Mouse (Mus musculus): ENCODE measurements around the gene Kbtbd12. TPM values are rescaled to one million over a fixed set of nuclear protein-coding genes. Genes with fewer than 3 reads are reported as not detected.

The Kbtbd12 gene
- total and polyA plus RNA-seq, 3 experiments = not detected

DNA sequence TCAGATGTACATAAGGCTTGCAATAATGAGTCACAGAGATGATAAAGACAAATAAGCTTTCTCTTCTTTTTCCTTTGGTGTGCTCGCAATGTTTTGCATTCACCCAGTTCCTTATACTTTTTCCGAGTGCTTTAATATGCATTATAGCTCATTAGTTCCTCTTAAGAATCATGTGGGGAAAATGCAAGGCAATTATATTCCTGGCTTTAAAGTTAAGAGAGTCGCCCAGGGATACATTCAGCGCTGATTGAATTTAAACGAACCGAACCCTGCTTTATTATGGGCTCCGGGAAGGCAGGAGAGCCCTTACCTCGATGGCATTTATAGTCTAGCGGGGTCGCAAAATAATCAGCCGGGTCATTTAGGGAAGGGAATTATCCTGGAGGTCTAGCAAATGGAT lies 10.8 kb downstream of the Kbtbd12 start:
- Histone ChIP-seq H3K4me3 (replicated peaks in 1 of 3; ENCODE audit: low read depth in 2 of 3, low read length in 2 of 3, poor library complexity in 1 of 3) (no peak overlapping the region), H3K27ac (ENCODE audit: insufficient read depth, low read depth) (no peak overlapping the region), H3K9me3 (replicated peaks; ENCODE audit: low read length) (peaks cover 5% of the 10 kb centered on the region), H3K36me3 (replicated peaks in 1 of 2; ENCODE audit: control insufficient read depth in 1 of 2, insufficient read depth in 1 of 2, low read length in 1 of 2) (no peaks in the 10 kb centered on the region), H3K4me1 (ENCODE audit: control insufficient read depth in 1 of 2, insufficient read depth in 2 of 2) (peaks cover 4 to 13% of the 10 kb centered on the region in 2 experiments; a peak in 2 of 4 replicates), H3K79me2 (replicated peaks; ENCODE audit: control insufficient read depth, extremely low read depth, insufficient read depth, poor library complexity, severe bottlenecking) (no peaks in the 10 kb centered on the region), H3K4me2 (ENCODE audit: insufficient read depth, low read depth, poor library complexity, severe bottlenecking) (no peak overlapping the region), H3K9ac (ENCODE audit: insufficient read depth, low read depth) (no peak overlapping the region), H3K27me3 (replicated peaks) (no peaks in the 10 kb centered on the region)
- dilution Hi-C loops (cut with MboI; ENCODE audit: extremely low pct_ligation_motif_present, extremely low pct_unique_long_range_greater_than_20kb, low sequenced_read_pairs) = no loop called here
- DNase-seq (ENCODE audit: extremely low read depth) = no peak
- TF ChIP-seq KAT2A (IDR thresholded peaks at IDR 0.05; ENCODE audit: insufficient replicate concordance, low read length) = no peak
- no peak for TF ChIP-seq MAZ (IDR thresholded peaks at IDR 0.05; ENCODE audit: low read depth, low read length)
- TF ChIP-seq MEF2A (IDR thresholded peaks at IDR 0.05; ENCODE audit: borderline replicate concordance, low read depth, low read length) = no peak
- TF ChIP-seq RAD21 (IDR thresholded peaks at IDR 0.05; ENCODE audit: low read depth, low read length) = no peak
- no peak for TF ChIP-seq ETS1 (conservative IDR thresholded peaks at IDR 0.05; ENCODE audit: low read depth, low read length)
- TF ChIP-seq NELFE (IDR thresholded peaks at IDR 0.05; ENCODE audit: low read depth, low read length) = no peak
- TF ChIP-seq MYC (IDR thresholded peaks at IDR 0.05; ENCODE audit: low read depth, low read length) = no peak
- TF ChIP-seq BHLHE40 (IDR thresholded peaks at IDR 0.05; ENCODE audit: low read depth, low read length) = no peak
- TF ChIP-seq USF1 (IDR thresholded peaks at IDR 0.05; ENCODE audit: low read depth, low read length) = no peak
- no peak for TF ChIP-seq ZMIZ1 (IDR thresholded peaks at IDR 0.05; ENCODE audit: low read depth, low read length)
- TF ChIP-seq UBTF (IDR thresholded peaks at IDR 0.05; ENCODE audit: low read depth, low read length) = no peak
- TF ChIP-seq MAFK (IDR thresholded peaks at IDR 0.05; ENCODE audit: insufficient replicate concordance, low read length) = no peak
- no peak for TF ChIP-seq JUND (conservative IDR thresholded peaks at IDR 0.05; ENCODE audit: low read depth, low read length)
- TF ChIP-seq ELF1 (IDR thresholded peaks at IDR 0.05; ENCODE audit: low read depth, low read length) = no peak
- TF ChIP-seq MXI1 (IDR thresholded peaks at IDR 0.05; ENCODE audit: low read depth, low read length) = no peak
- TF ChIP-seq EP300 (IDR thresholded peaks at IDR 0.05; ENCODE audit: low read length) = no peak
- TF ChIP-seq RCOR1 (conservative IDR thresholded peaks at IDR 0.05; ENCODE audit: low read depth, low read length) = no peak
- no peak for TF ChIP-seq TCF12 (IDR thresholded peaks at IDR 0.05; ENCODE audit: low read depth, low read length)
- in situ Hi-C loops (cut with MboI; ENCODE audit: low pct_ligation_motif_present, low pct_unique_long_range_greater_than_20kb, low sequenced_read_pairs) = no loop called here

DNA sequence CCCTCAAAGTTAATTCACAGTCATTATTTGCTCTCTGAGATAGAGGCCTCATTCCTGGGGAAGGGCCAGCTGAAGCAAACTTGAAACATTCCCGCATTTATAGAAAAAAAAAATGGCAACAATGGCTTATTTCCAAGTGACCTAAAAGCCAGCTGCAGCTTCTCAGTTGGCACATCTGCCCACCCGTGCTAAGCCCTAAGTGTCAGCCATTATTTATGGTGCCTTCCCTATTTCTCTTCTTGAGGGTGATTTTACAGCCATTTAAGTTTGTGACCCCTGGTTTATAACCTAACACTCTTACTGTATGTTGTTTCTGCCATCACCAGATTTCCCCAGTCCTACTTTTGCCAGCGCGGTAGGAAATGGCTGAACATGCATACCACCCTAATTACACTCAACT lies 11.3 kb downstream of the Kbtbd12 start:
- Histone ChIP-seq H3K9ac (ENCODE audit: insufficient read depth, low read depth) (no peak overlapping the region), H3K27ac (ENCODE audit: insufficient read depth, low read depth) (no peak overlapping the region), H3K79me2 (replicated peaks; ENCODE audit: control insufficient read depth, extremely low read depth, insufficient read depth, poor library complexity, severe bottlenecking) (no peaks in the 10 kb centered on the region), H3K27me3 (replicated peaks) (no peaks in the 10 kb centered on the region), H3K4me3 (replicated peaks in 1 of 3; ENCODE audit: low read depth in 2 of 3, low read length in 2 of 3, poor library complexity in 1 of 3) (no peak overlapping the region), H3K9me3 (replicated peaks; ENCODE audit: low read length) (peaks cover 5% of the 10 kb centered on the region), H3K36me3 (replicated peaks in 1 of 2; ENCODE audit: control insufficient read depth in 1 of 2, insufficient read depth in 1 of 2, low read length in 1 of 2) (no peaks in the 10 kb centered on the region), H3K4me1 (ENCODE audit: control insufficient read depth in 1 of 2, insufficient read depth in 2 of 2) (peaks cover 4 to 13% of the 10 kb centered on the region in 2 experiments; a peak in 2 of 4 replicates), H3K4me2 (ENCODE audit: insufficient read depth, low read depth, poor library complexity, severe bottlenecking) (no peak overlapping the region)
- dilution Hi-C loops (cut with MboI; ENCODE audit: extremely low pct_ligation_motif_present, extremely low pct_unique_long_range_greater_than_20kb, low sequenced_read_pairs) = no loop called here
- TF ChIP-seq BHLHE40 (IDR thresholded peaks at IDR 0.05; ENCODE audit: low read depth, low read length) (no peak), ZMIZ1 (IDR thresholded peaks at IDR 0.05; ENCODE audit: low read depth, low read length) (no peak), ZC3H11A (IDR thresholded peaks at IDR 0.05; ENCODE audit: low read depth, low read length) (no peak), E2F4 (IDR thresholded peaks at IDR 0.05; ENCODE audit: insufficient replicate concordance, low read depth, low read length) (no peak), MXI1 (IDR thresholded peaks at IDR 0.05; ENCODE audit: low read depth, low read length) (no peak), POLR2A (IDR thresholded peaks at IDR 0.05; ENCODE audit: low read depth, low read length) (no peak), MAFK (IDR thresholded peaks at IDR 0.05; ENCODE audit: insufficient replicate concordance, low read length) (no peak), PAX5 (IDR thresholded peaks at IDR 0.05; ENCODE audit: low read length) (no peak), RAD21 (IDR thresholded peaks at IDR 0.05; ENCODE audit: low read depth, low read length) (no peak)
- DNase-seq (ENCODE audit: extremely low read depth) = no peak
- in situ Hi-C loops (cut with MboI; ENCODE audit: low pct_ligation_motif_present, low pct_unique_long_range_greater_than_20kb, low sequenced_read_pairs) = no loop called here

Measured in CH12.LX (cell line).